Mouse (Mus musculus) neural tube, embryonic 11.5 days (tissue): ENCODE measurements around the gene Srgap3. TPM values are rescaled to one million over a fixed set of nuclear protein-coding genes. Genes with fewer than 3 reads are reported as not detected.

ENCODE experiments used
- ATAC-seq: fragments of 200-750 bp; cut with Nextera tagmentation; 2 replicates; pipeline ENCODE4 v1.8.0; 2017; ENCODE audit warnings: moderate number of reproducible peaks, mild to moderate bottlenecking, moderate TSS enrichment, moderate library complexity; ENCODE audit not compliant: insufficient read depth, low FRiP score, low TSS enrichment
- DNase-seq: peaks from one replicate; pipeline ENCODE4 v3.0.0-alpha.2; 2015; ENCODE audit warnings: low spot score
- H3K27ac ChIP-seq: fragments of 300-500 bp; sonication (generic); 2 replicates; pipeline ENCODE4 v1.5.1; 2014; ENCODE audit warnings: low read depth, mild to moderate bottlenecking, low read length
- H3K27me3 ChIP-seq: fragments of 300-500 bp; sonication (generic); 2 replicates; pipeline ENCODE4 v1.6.1; 2014; ENCODE audit warnings: mild to moderate bottlenecking, low read length, mixed read lengths; ENCODE audit not compliant: control insufficient read depth, insufficient read depth
- H3K36me3 ChIP-seq: fragments of 300-500 bp; sonication (generic); 2 replicates; pipeline ENCODE4 v1.6.1; 2014; ENCODE audit warnings: mild to moderate bottlenecking, low read length, moderate library complexity, mixed read lengths; ENCODE audit not compliant: control insufficient read depth, insufficient read depth
- H3K4me1 ChIP-seq: fragments of 300-500 bp; sonication (generic); 2 replicates; pipeline ENCODE4 v1.6.1; 2014; ENCODE audit warnings: low read length, mixed read lengths; ENCODE audit not compliant: control insufficient read depth, insufficient read depth
- H3K4me2 ChIP-seq: fragments of 300-500 bp; sonication (generic); 2 replicates; pipeline ENCODE4 v1.6.1; 2014; ENCODE audit warnings: low read depth, mild to moderate bottlenecking, moderate library complexity
- H3K4me3 ChIP-seq: fragments of 300-500 bp; sonication (generic); 2 replicates; pipeline ENCODE4 v1.5.1; 2014; ENCODE audit warnings: low read depth, low read length
- H3K9ac ChIP-seq: fragments of 300-500 bp; sonication (generic); 2 replicates; pipeline ENCODE4 v1.6.1; 2014; ENCODE audit warnings: mild to moderate bottlenecking, low read length
- H3K9me3 ChIP-seq: fragments of 300-500 bp; sonication (generic); 2 replicates; pipeline ENCODE4 v1.6.1; 2016; ENCODE audit warnings: low read length; ENCODE audit not compliant: control insufficient read depth
- WGBS: fragments of 180-500 bp; shearing (Covaris S2); extraction: QIAGEN DNeasy Blood & Tissue Kit; methylation state at CpG from one replicate; pipeline ENCODE4 v1.1.7; 2014; 5-methylcytosine and 5-hydroxymethylcytosine counted together
- polyA plus RNA-seq: library from polyadenylated mRNA; unstranded; fragments of >200 nt; fragmentation: Nextera tagmentation; extraction: Ambion mirVana; gene quantifications from 2 replicates; pipeline ENCODE4 v1.2.1, GENCODE M21; 2014

Srgap3 gene
- polyA plus RNA-seq, result 37.4 and 42.0 TPM in 2 replicates

- no peaks in the 10 kb centered on the region for H3K27me3 ChIP-seq
Observed at GRCm38 (mm10) chr6:112946895-112947436, at the start of gene Srgap3. TSS of gene Srgap3 (minus strand) at chr6:112947266.

GRCm38 (mm10) chr6:112995708-112996107, 48.6 kb upstream of the Srgap3 start:
- WGBS, result 57% methylated on average over 1 of the region's 1 CpGs
- Histone ChIP-seq H3K27ac (no peak overlapping the region), H3K4me2 (no peak overlapping the region), H3K36me3 (no peaks in the 10 kb centered on the region), H3K4me3 (no peak overlapping the region), H3K9me3 (no peaks in the 10 kb centered on the region), H3K27me3 (no peaks in the 10 kb centered on the region), H3K4me1 (no peaks in the 10 kb centered on the region; the same call in 1 of the 2 replicates), H3K9ac (no peak overlapping the region)
- DNase-seq (no peak), ATAC-seq (no peak)

More at GRCm38 (mm10) chr6:112946895-112947436, at the start of gene Srgap3:
- Histone ChIP-seq H3K27ac (peak within 1 kb of the TSS; percentile 92), H3K4me2 (peak within 1 kb of the TSS; percentile 75), H3K4me1 (peaks cover 29% of the 10 kb centered on the region), H3K4me3 (peak within 1 kb of the TSS; percentile 85), H3K36me3 (peaks cover 2% of the 10 kb centered on the region; the same call in 1 of the 2 replicates), H3K9me3 (no peaks in the 10 kb centered on the region), H3K9ac (peak within 1 kb of the TSS; percentile 93)
- DNase-seq (peak; percentile 86), ATAC-seq (peak; percentile 89)
- WGBS, result under 1% methylated on average over 31 of the region's 31 CpGs

- Histone ChIP-seq H3K36me3 (no peaks in the 10 kb centered on the region), H3K4me2 (no peak overlapping the region), H3K27ac (no peak overlapping the region), H3K4me3 (no peak overlapping the region), H3K4me1 (no peaks in the 10 kb centered on the region), H3K9me3 (no peaks in the 10 kb centered on the region), H3K9ac (no peak overlapping the region), H3K27me3 (no peaks in the 10 kb centered on the region)
- WGBS, result 81% methylated on average over 1 of the region's 1 CpGs
- DNase-seq, result no peak
- ATAC-seq, result no peak
Observed at GRCm38 (mm10) chr6:112990119-112990518, 43.1 kb upstream of the Srgap3 start.

GRCm38 (mm10) chr6:112985362-112986314, 38.6 kb upstream of the Srgap3 start:
- WGBS, result 69% methylated on average over 9 of the region's 9 CpGs
- no peaks in the 10 kb centered on the region for H3K4me1 ChIP-seq
- H3K27ac ChIP-seq, result no peak overlapping the region
- no peaks in the 10 kb centered on the region for H3K36me3 ChIP-seq
- no peaks in the 10 kb centered on the region for H3K27me3 ChIP-seq
- no peak for ATAC-seq
- H3K9ac ChIP-seq, result no peak overlapping the region
- no peaks in the 10 kb centered on the region for H3K9me3 ChIP-seq
- no peak for DNase-seq
- H3K4me2 ChIP-seq, result no peak overlapping the region
- no peak overlapping the region for H3K4me3 ChIP-seq

- Histone ChIP-seq H3K9ac (no peak overlapping the region), H3K27ac (no peak overlapping the region), H3K4me2 (no peak overlapping the region), H3K4me3 (no peak overlapping the region), H3K36me3 (no peaks in the 10 kb centered on the region), H3K4me1 (no peaks in the 10 kb centered on the region), H3K9me3 (no peaks in the 10 kb centered on the region), H3K27me3 (no peaks in the 10 kb centered on the region)
- ATAC-seq (no peak), DNase-seq (no peak)
- WGBS, result 35% methylated on average over 7 of the region's 7 CpGs
Observed at GRCm38 (mm10) chr6:112982241-112982640, 35.2 kb upstream of the Srgap3 start.

GRCm38 (mm10) chr6:112978947-112979346, 31.9 kb upstream of the Srgap3 start:
- H3K4me1 ChIP-seq, result peaks cover 3% of the 10 kb centered on the region
- no peaks in the 10 kb centered on the region for H3K36me3 ChIP-seq
- no peak overlapping the region for H3K4me2 ChIP-seq
- DNase-seq, result no peak
- H3K27ac ChIP-seq, result no peak overlapping the region
- H3K4me3 ChIP-seq, result no peak overlapping the region
- no peaks in the 10 kb centered on the region for H3K27me3 ChIP-seq
- no peak overlapping the region for H3K9ac ChIP-seq
- no peak for ATAC-seq
- H3K9me3 ChIP-seq, result no peaks in the 10 kb centered on the region
- WGBS, result 93% methylated on average over 3 of the region's 3 CpGs

GRCm38 (mm10) chr6:112977246-112977645, 30.2 kb upstream of the Srgap3 start:
- Histone ChIP-seq H3K4me3 (no peak overlapping the region), H3K9ac (no peak overlapping the region), H3K27me3 (no peaks in the 10 kb centered on the region), H3K36me3 (no peaks in the 10 kb centered on the region), H3K9me3 (no peaks in the 10 kb centered on the region), H3K4me2 (no peak overlapping the region), H3K4me1 (peaks cover 11% of the 10 kb centered on the region), H3K27ac (no peak overlapping the region)
- no peak for ATAC-seq
- WGBS, result 82% methylated on average over 4 of the region's 4 CpGs
- DNase-seq, result no peak

- Histone ChIP-seq H3K36me3 (no peaks in the 10 kb centered on the region), H3K4me3 (no peak overlapping the region), H3K9me3 (no peaks in the 10 kb centered on the region), H3K4me2 (no peak overlapping the region), H3K27ac (no peak overlapping the region), H3K9ac (no peak overlapping the region), H3K27me3 (no peaks in the 10 kb centered on the region), H3K4me1 (peaks cover 18% of the 10 kb centered on the region)
- ATAC-seq (no peak), DNase-seq (no peak)
Observed at GRCm38 (mm10) chr6:112976541-112976940, 29.5 kb upstream of the Srgap3 start.
